Mouse (Mus musculus) hindbrain, embryonic 10.5 days (tissue): Measurements from ENCODE around the gene Vopp1. TPM values are rescaled to one million over a fixed set of nuclear protein-coding genes. Genes with fewer than 3 reads are reported as not detected.
"Not testable (repeated sequence)": the region's sequence is repeated elsewhere in the genome, so short reads cannot be mapped to it uniquely, and the experiment has no call there.

Source experiments
- DNase-seq: peaks from one replicate; pipeline ENCODE4 v3.0.0-alpha.2; 2017; ENCODE audit warnings: low spot score
- H3K27ac ChIP-seq: fragments of 300-500 bp; sonication (generic); 2 replicates; pipeline ENCODE4 v1.5.1; 2016; ENCODE audit warnings: mild to moderate bottlenecking, moderate library complexity
- H3K27me3 ChIP-seq: fragments of 300-500 bp; sonication (generic); 2 replicates; pipeline ENCODE4 v1.6.1; 2016; ENCODE audit warnings: mild to moderate bottlenecking; ENCODE audit not compliant: poor library complexity, insufficient read depth, severe bottlenecking
- H3K36me3 ChIP-seq: fragments of 300-500 bp; sonication (generic); 2 replicates; pipeline ENCODE4 v1.6.1; 2016; ENCODE audit warnings: mild to moderate bottlenecking, moderate library complexity
- H3K4me1 ChIP-seq: fragments of 300-500 bp; sonication (generic); replicated peaks from 2 replicates; pipeline ENCODE4 v1.6.1; 2016; ENCODE audit warnings: mild to moderate bottlenecking
- H3K4me3 ChIP-seq: fragments of 300-500 bp; sonication (generic); 2 replicates; pipeline ENCODE4 v1.5.1; 2016; ENCODE audit warnings: mild to moderate bottlenecking, moderate library complexity
- H3K9me3 ChIP-seq: fragments of 300-500 bp; sonication (generic); 2 replicates; pipeline ENCODE4 v1.6.1; 2016; ENCODE audit warnings: mild to moderate bottlenecking, moderate library complexity
- WGBS: fragments of 180-500 bp; shearing (Covaris S2); methylation state at CpG from one replicate; pipeline ENCODE4 v1.1.7; 2016; 5-methylcytosine and 5-hydroxymethylcytosine counted together
- polyA plus RNA-seq: library from polyadenylated mRNA; unstranded; fragments of >200 nt; fragmentation: Nextera tagmentation; extraction: Ambion mirVana; gene quantifications from 2 replicates; pipeline ENCODE4 v1.2.1, GENCODE M21; 2016

Gene Vopp1
- 61.3 and 72.1 TPM in 2 replicates for polyA plus RNA-seq

- Histone ChIP-seq H3K27ac (peak within 1 kb of the TSS; percentile 98), H3K9me3 (no peaks in the 10 kb centered on the region), H3K4me1 (peaks cover 22% of the 10 kb centered on the region), H3K4me3 (peak within 1 kb of the TSS; percentile 89), H3K27me3 (no peaks in the 10 kb centered on the region), H3K36me3 (no peaks in the 10 kb centered on the region)
- under 1% methylated on average over 87 of the region's 87 CpGs for WGBS
- DNase-seq = peak; percentile 78
These were observed at the start of gene Vopp1 for GRCm38 (mm10) chr6:57824422-57825258. TSS of gene Vopp1 (minus strand) at chr6:57825159.

GRCm38 (mm10) chr6:57859043-57860042 is 34.4 kb upstream of the Vopp1 start:
- peak; percentile 29 for DNase-seq
- WGBS = 58% methylated on average over 6 of the region's 6 CpGs
- Histone ChIP-seq H3K27ac (no peak overlapping the region), H3K4me1 (no peaks in the 10 kb centered on the region), H3K36me3 (no peaks in the 10 kb centered on the region), H3K9me3 (no peaks in the 10 kb centered on the region), H3K27me3 (no peaks in the 10 kb centered on the region), H3K4me3 (no peak overlapping the region)

GRCm38 (mm10) chr6:57851177-57851576 is 26.2 kb upstream of the Vopp1 start:
- not testable (repeated sequence) for H3K4me3 ChIP-seq, H3K27ac ChIP-seq, DNase-seq, H3K27me3 ChIP-seq, H3K36me3 ChIP-seq, H3K4me1 ChIP-seq, H3K9me3 ChIP-seq
- WGBS = 90% methylated on average over 5 of the region's 5 CpGs

GRCm38 (mm10) chr6:57850286-57850685 is 25.3 kb upstream of the Vopp1 start, which contains the start of gene Vmn1r21:
TSS of gene Vmn1r21 (minus strand) at chr6:57850343.
- no peak for DNase-seq
- 72% methylated on average over 1 of the region's 1 CpGs for WGBS
- no peak within 1 kb of the TSS for H3K4me3 ChIP-seq
- H3K4me1 ChIP-seq = no peaks in the 10 kb centered on the region
- no peaks in the 10 kb centered on the region for H3K27me3 ChIP-seq
- H3K36me3 ChIP-seq = no peaks in the 10 kb centered on the region
- H3K27ac ChIP-seq = no peak within 1 kb of the TSS
- H3K9me3 ChIP-seq = no peaks in the 10 kb centered on the region

GRCm38 (mm10) chr6:57839693-57840408 is 14.9 kb upstream of the Vopp1 start:
- DNase-seq = no peak
- WGBS = 79% methylated on average over 2 of the region's 2 CpGs

GRCm38 (mm10) chr6:57825259-57825715 is 328 bp upstream of the Vopp1 start:
- peak overlapping the region; percentile 98 for H3K27ac ChIP-seq
- H3K4me1 ChIP-seq = peaks cover 22% of the 10 kb centered on the region
- H3K4me3 ChIP-seq = peak overlapping the region; percentile 89
- H3K36me3 ChIP-seq = no peaks in the 10 kb centered on the region
- no peaks in the 10 kb centered on the region for H3K9me3 ChIP-seq
- WGBS = 9% methylated on average over 5 of the region's 5 CpGs
- no peaks in the 10 kb centered on the region for H3K27me3 ChIP-seq
- no peak for DNase-seq

More at GRCm38 (mm10) chr6:57839693-57840408, 14.9 kb upstream of the Vopp1 start:
- no peak overlapping the region for H3K27ac ChIP-seq
- no peaks in the 10 kb centered on the region for H3K27me3 ChIP-seq
- H3K9me3 ChIP-seq = no peaks in the 10 kb centered on the region
- no peaks in the 10 kb centered on the region for H3K4me1 ChIP-seq
- H3K36me3 ChIP-seq = no peaks in the 10 kb centered on the region
- no peak overlapping the region for H3K4me3 ChIP-seq

GRCm38 (mm10) chr6:57823461-57823860 is 1.5 kb downstream of the Vopp1 start:
- H3K4me1 ChIP-seq = peaks cover 22% of the 10 kb centered on the region
- H3K27me3 ChIP-seq = no peaks in the 10 kb centered on the region

GRCm38 (mm10) chr6:57822648-57823410 is 2.1 kb downstream of the Vopp1 start:
- Histone ChIP-seq H3K9me3 (no peaks in the 10 kb centered on the region), H3K27ac (peak overlapping the region; percentile 75; the same call in 1 of the 2 replicates), H3K27me3 (no peaks in the 10 kb centered on the region), H3K4me3 (peak overlapping the region; percentile 89), H3K4me1 (peaks cover 22% of the 10 kb centered on the region), H3K36me3 (no peaks in the 10 kb centered on the region)
- peak; percentile 25 for DNase-seq
- 73% methylated on average over 5 of the region's 5 CpGs for WGBS

More at GRCm38 (mm10) chr6:57823461-57823860, 1.5 kb downstream of the Vopp1 start:
- H3K27ac ChIP-seq = peak overlapping the region; percentile 40; the same call in 1 of the 2 replicates
- no peaks in the 10 kb centered on the region for H3K36me3 ChIP-seq
- H3K4me3 ChIP-seq = peak overlapping the region; percentile 89
- no peaks in the 10 kb centered on the region for H3K9me3 ChIP-seq
- DNase-seq = no peak
- 52% methylated on average over 3 of the region's 3 CpGs for WGBS

GRCm38 (mm10) chr6:57814436-57814940 is 10.5 kb downstream of the Vopp1 start:
- Histone ChIP-seq H3K27me3 (no peaks in the 10 kb centered on the region), H3K4me3 (no peak overlapping the region)
- WGBS = 87% methylated on average over 2 of the region's 2 CpGs

GRCm38 (mm10) chr6:57811748-57812730 is 12.9 kb downstream of the Vopp1 start:
- Histone ChIP-seq H3K4me1 (no peaks in the 10 kb centered on the region), H3K4me3 (no peak overlapping the region), H3K27ac (no peak overlapping the region), H3K27me3 (no peaks in the 10 kb centered on the region), H3K9me3 (peaks cover 3% of the 10 kb centered on the region; the same call in 1 of the 2 replicates), H3K36me3 (peaks cover 23% of the 10 kb centered on the region)
- 93% methylated on average over 3 of the region's 3 CpGs for WGBS
- no peak for DNase-seq

More at GRCm38 (mm10) chr6:57814436-57814940, 10.5 kb downstream of the Vopp1 start:
- H3K36me3 ChIP-seq = 0 out of 2 replicates have a peak, but pooled peaks cover 4% of the 10 kb centered on the region
- peaks cover 2% of the 10 kb centered on the region; the same call in 1 of the 2 replicates for H3K9me3 ChIP-seq
- H3K4me1 ChIP-seq = no peaks in the 10 kb centered on the region
- H3K27ac ChIP-seq = no peak overlapping the region
- no peak for DNase-seq
